Mouse (Mus musculus): ENCODE measurements around the gene Zyx.

Zyx gene

GRCm38 (mm10) chr6:42349426-42350020, at the start of gene Zyx:
TSS of gene Zyx (plus strand) at chr6:42349630.
- peak; percentile 88 for DNase-seq

GRCm38 (mm10) chr6:42309816-42310378, 39.5 kb upstream of the Zyx start:
- peak; percentile 15 for DNase-seq

- DNase-seq = no peak
These were observed 38.9 kb upstream of the Zyx start for GRCm38 (mm10) chr6:42310427-42311053.

GRCm38 (mm10) chr6:42318293-42318692, 31.1 kb upstream of the Zyx start:
- no peak for DNase-seq

GRCm38 (mm10) chr6:42323371-42324066, 25.9 kb upstream of the Zyx start:
- DNase-seq = peak; percentile 18

- no peak for DNase-seq
These were observed 25.4 kb upstream of the Zyx start for GRCm38 (mm10) chr6:42324067-42324481.

- peak; percentile 75 for DNase-seq
These were observed 24.8 kb upstream of the Zyx start, which contains the start of gene Fam131b for GRCm38 (mm10) chr6:42324482-42325267. TSS of gene Fam131b (minus strand) at chr6:42324643.

- DNase-seq = peak; percentile 86
These were observed 24.2 kb upstream of the Zyx start for GRCm38 (mm10) chr6:42325268-42325609.

GRCm38 (mm10) chr6:42326509-42326908, 22.9 kb upstream of the Zyx start:
- DNase-seq = no peak

GRCm38 (mm10) chr6:42328757-42329156, 20.7 kb upstream of the Zyx start:
- no peak for DNase-seq

- no peak for DNase-seq
These were observed 19.2 kb upstream of the Zyx start for GRCm38 (mm10) chr6:42330216-42330615.

GRCm38 (mm10) chr6:42330946-42331345, 18.5 kb upstream of the Zyx start:
- DNase-seq = no peak

- DNase-seq = no peak
These were observed 10.2 kb upstream of the Zyx start for GRCm38 (mm10) chr6:42339189-42339588.

- DNase-seq = no peak
These were observed 9.4 kb upstream of the Zyx start for GRCm38 (mm10) chr6:42339981-42340380.

- no peak for DNase-seq
These were observed 7.3 kb upstream of the Zyx start for GRCm38 (mm10) chr6:42342171-42342570.

GRCm38 (mm10) chr6:42343361-42344120, 5.9 kb upstream of the Zyx start:
- DNase-seq = peak; percentile 79

- DNase-seq = peak; percentile 17
These were observed 5.2 kb upstream of the Zyx start for GRCm38 (mm10) chr6:42344255-42344654.

GRCm38 (mm10) chr6:42348281-42349005, 987 bp upstream of the Zyx start:
- no peak for DNase-seq

- peak; percentile 88 for DNase-seq
These were observed 414 bp upstream of the Zyx start for GRCm38 (mm10) chr6:42349006-42349425.

- DNase-seq = peak; percentile 67
These were observed 864 bp downstream of the Zyx start for GRCm38 (mm10) chr6:42350021-42350967.

Data from thymus, postnatal 14 days (tissue).